Mouse (Mus musculus) frontal cortex, postnatal 14 days (tissue): Measurements from ENCODE around the gene Olfr490.

Experiments used
- DNase-seq, 2 experiments: peaks; one replicate each; pipeline ENCODE4 v3.0.0; 2022; ENCODE audit warnings: low spot score in 2 of 2

The Olfr490 gene

GRCm38 (mm10) chr7:108288834-108289233 lies at the start of gene Olfr490:
Gene Olfr490, minus strand, starts transcription at chr7:108288934.
- DNase-seq: no peak

GRCm38 (mm10) chr7:108323574-108323973 lies 34.8 kb upstream of the Olfr490 start, which contains the start of gene Olfr492:
Gene Olfr492, minus strand, starts transcription at chr7:108323674.
- no peak for DNase-seq

GRCm38 (mm10) chr7:108313151-108313550 lies 24.4 kb upstream of the Olfr490 start, which contains the start of gene Olfr491:
Gene Olfr491, plus strand, starts transcription at chr7:108313451.
- no peak for DNase-seq

DNA sequence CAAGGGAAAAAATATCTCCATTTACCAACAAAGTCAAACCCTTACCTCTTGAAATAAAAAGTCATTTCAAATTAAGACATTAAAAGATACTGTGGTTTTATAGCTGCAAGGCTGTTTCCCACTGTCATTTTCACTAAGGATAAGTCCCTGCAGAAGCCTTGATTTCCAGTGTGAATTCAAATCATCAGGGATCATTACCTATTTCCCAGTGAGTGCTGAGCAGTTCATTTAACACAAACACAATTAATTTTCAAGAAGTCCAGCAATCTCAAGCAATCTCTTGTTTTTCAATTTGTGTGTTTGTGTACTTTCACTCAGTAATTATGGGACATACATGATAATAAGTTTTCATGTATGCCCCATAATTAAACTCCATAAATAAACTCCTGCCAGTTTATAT lies 30.5 kb downstream of the Olfr490 start, which contains the start of gene Olfr488:
Olfr488 (minus strand) TSS at position 101 of the 400 bp plus-strand sequence.
- DNase-seq: no peak
